In the genomic region with DNA sequence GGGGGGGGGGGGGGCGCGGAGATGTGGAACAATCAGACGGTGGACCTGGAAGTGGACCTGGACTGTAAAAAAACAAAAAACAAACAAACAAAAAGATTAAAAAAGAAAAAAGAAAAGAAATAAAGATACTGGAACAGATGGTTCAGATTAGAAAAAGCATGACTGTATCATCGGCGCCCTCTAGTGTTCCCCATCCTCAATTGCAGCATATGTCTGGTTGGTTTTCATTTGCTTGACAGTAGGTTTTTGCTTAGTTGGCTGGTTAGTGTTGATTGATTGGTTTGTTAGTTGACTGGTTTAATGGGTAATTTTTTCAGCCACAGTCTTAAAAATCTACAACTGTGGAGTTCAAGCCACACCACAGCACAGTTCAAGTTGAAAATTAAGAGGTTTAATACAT, we compare ENCODE assay signal across 8 mouse cellular contexts. TPM values are rescaled to one million over a fixed set of nuclear protein-coding genes. Genes with fewer than 3 reads are reported as not detected.
DNase-seq lines count a peak whose midpoint lies in the region; ATAC-seq and TF ChIP-seq lines count a peak whose summit lies in the region.

No protein-coding gene starts in this region.

- no peaks in the 10 kb centered on the region for H3K4me1 ChIP-seq in kidney, adult 2 months (ENCODE audit: control insufficient read depth, insufficient read depth, low read length)
- no peaks in the 10 kb centered on the region for H3K4me1 ChIP-seq in kidney, embryonic 14.5 days (ENCODE audit: control insufficient read depth, insufficient read depth, low read length)
- H3K4me1 ChIP-seq in G1E (ENCODE audit: insufficient read depth, low read depth, low read length): no peaks in the 10 kb centered on the region
- no peaks in the 10 kb centered on the region for H3K4me1 ChIP-seq in limb, embryonic 10.5 days
- no peaks in the 10 kb centered on the region for H3K4me1 ChIP-seq in stomach, postnatal 0 days (replicated peaks; ENCODE audit: control insufficient read depth, insufficient read depth)

- H3K4me3 ChIP-seq in kidney, adult 2 months (ENCODE audit: insufficient read depth, low read depth, low read length): no peak overlapping the region
- no peak overlapping the region for H3K4me3 ChIP-seq in kidney, embryonic 14.5 days (ENCODE audit: low read length)
- no peak overlapping the region for H3K4me3 ChIP-seq in G1E (ENCODE audit: low read depth, low read length)
- H3K4me3 ChIP-seq in limb, embryonic 10.5 days: no peak overlapping the region
- no peak overlapping the region for H3K4me3 ChIP-seq in stomach, postnatal 0 days (ENCODE audit: low read depth, low read length)

- TF ChIP-seq EP300 in stomach, postnatal 0 days (optimal IDR thresholded peaks at IDR 0.05): no peak

- no peak for TF ChIP-seq POLR2A in kidney, adult 2 months (IDR thresholded peaks at IDR 0.05; ENCODE audit: low read depth, low read length)

- H3K27ac ChIP-seq in kidney, adult 2 months (ENCODE audit: insufficient read depth, low read depth, low read length): no peak overlapping the region
- H3K27ac ChIP-seq in kidney, embryonic 14.5 days (ENCODE audit: low read depth, low read length): no peak overlapping the region
- no peak overlapping the region for H3K27ac ChIP-seq in limb, embryonic 10.5 days
- no peak overlapping the region for H3K27ac ChIP-seq in stomach, postnatal 0 days (replicated peaks)

- ATAC-seq in kidney, embryonic 14.5 days (ENCODE audit: low FRiP score, low TSS enrichment): no peak
- ATAC-seq in G1E (ENCODE audit: extremely low read depth, insufficient number of reproducible peaks, low FRiP score, poor library complexity, severe bottlenecking): no peak
- no peak for ATAC-seq in stomach, postnatal 0 days (ENCODE audit: low FRiP score, low TSS enrichment)

- H3K9ac ChIP-seq in kidney, embryonic 14.5 days (ENCODE audit: low read depth, low read length): no peak overlapping the region
- no peak overlapping the region for H3K9ac ChIP-seq in stomach, postnatal 0 days (ENCODE audit: low read length)

- H3K36me3 ChIP-seq in kidney, adult 2 months (ENCODE audit: control insufficient read depth, insufficient read depth, low read length): no peaks in the 10 kb centered on the region
- H3K36me3 ChIP-seq in kidney, embryonic 14.5 days (ENCODE audit: control insufficient read depth, insufficient read depth, low read length): no peaks in the 10 kb centered on the region
- H3K36me3 ChIP-seq in G1E (replicated peaks): no peaks in the 10 kb centered on the region
- no peaks in the 10 kb centered on the region for H3K36me3 ChIP-seq in limb, embryonic 10.5 days
- H3K36me3 ChIP-seq in stomach, postnatal 0 days (ENCODE audit: control insufficient read depth, insufficient read depth, low read length): no peaks in the 10 kb centered on the region

- peak; percentile 23 for TF ChIP-seq CTCF in kidney, adult 2 months (conservative IDR thresholded peaks at IDR 0.05; ENCODE audit: insufficient read depth, insufficient read length, low read depth, low read length)
- TF ChIP-seq CTCF in G1E (IDR thresholded peaks at IDR 0.05; ENCODE audit: low read depth, low read length): peak; percentile 61; the same call in 1 of the 2 replicates
- TF ChIP-seq CTCF in stomach, postnatal 0 days (IDR thresholded peaks at IDR 0.05; ENCODE audit: low read depth): peak; percentile 78

- DNase-seq in kidney, adult 2 months: peak; percentile 39
- DNase-seq in G1E (ENCODE audit: low spot score): peak; percentile 3
- peak; percentile 2 for DNase-seq in brain, embryonic 18.5 days (ENCODE audit: low read depth, low spot score)
- DNase-seq in induced T-regulatory cell, adult 2 months (ENCODE audit: low read depth): peak; percentile 51
- peak; percentile 51 for DNase-seq in limb, embryonic 10.5 days (ENCODE audit: low spot score)
- peak; percentile 30 for DNase-seq in stomach, postnatal 0 days (ENCODE audit: low spot score)
- DNase-seq in urinary bladder, postnatal 4 days (ENCODE audit: low spot score in 2 of 2): no peak

- no peak overlapping the region for H3K4me2 ChIP-seq in kidney, embryonic 14.5 days (replicated peaks; ENCODE audit: low read depth, low read length)
- H3K4me2 ChIP-seq in stomach, postnatal 0 days (replicated peaks; ENCODE audit: low read depth): no peak overlapping the region

- H3K9me3 ChIP-seq in kidney, embryonic 14.5 days (ENCODE audit: control insufficient read depth, low read length): no peaks in the 10 kb centered on the region
- no peaks in the 10 kb centered on the region for H3K9me3 ChIP-seq in G1E (replicated peaks)
- no peaks in the 10 kb centered on the region for H3K9me3 ChIP-seq in limb, embryonic 10.5 days (replicated peaks)
- H3K9me3 ChIP-seq in stomach, postnatal 0 days (ENCODE audit: control insufficient read depth, low read length): no peaks in the 10 kb centered on the region

- WGBS in kidney, adult 2 months: 3% methylated on average over 5 of the region's 5 CpGs
- WGBS in kidney, embryonic 14.5 days: 3% methylated on average over 3 of the region's 5 CpGs
- 8% methylated on average over 5 of the region's 5 CpGs for WGBS in limb, embryonic 10.5 days
- WGBS in stomach, postnatal 0 days: 10% methylated on average over 5 of the region's 5 CpGs

- no peaks in the 10 kb centered on the region for H3K27me3 ChIP-seq in kidney, adult 2 months (replicated peaks; ENCODE audit: control insufficient read depth, insufficient read depth, low read length)
- no peaks in the 10 kb centered on the region for H3K27me3 ChIP-seq in kidney, embryonic 14.5 days (ENCODE audit: control insufficient read depth, insufficient read depth, low read length)
- no peaks in the 10 kb centered on the region for H3K27me3 ChIP-seq in G1E (ENCODE audit: insufficient read depth, low read length)
- H3K27me3 ChIP-seq in limb, embryonic 10.5 days (ENCODE audit: low read depth, poor library complexity, severe bottlenecking): no peaks in the 10 kb centered on the region
- H3K27me3 ChIP-seq in stomach, postnatal 0 days (ENCODE audit: control insufficient read depth, insufficient read depth, low read length): no peaks in the 10 kb centered on the region

RNA-seq across cellular contexts. Expression of a gene that starts 11.1 kb away (rescaled TPM):
- not detected in 2 replicates for polyA plus RNA-seq in kidney, adult 2 months (2012; rRNA removed)
- not detected in 2 replicates for polyA plus RNA-seq in kidney, embryonic 14.5 days (2014; fragmentation: Nextera tagmentation; extraction: Ambion mirVana)
- not detected in 2 replicates for total RNA-seq in G1E (2014; fragmentation: Nextera tagmentation)
- not detected in 2 replicates for total RNA-seq in G1E (2017)
- not detected in 2 replicates for polyA plus RNA-seq in G1E (2012)
- polyA plus RNA-seq in limb, embryonic 10.5 days (2016; fragmentation: Nextera tagmentation; extraction: Ambion mirVana): not detected in 2 replicates
- polyA plus RNA-seq in stomach, postnatal 0 days (2015; fragmentation: Nextera tagmentation; extraction: Ambion mirVana): not detected in 2 replicates

RNA-seq across cellular contexts. Expression of a gene that starts 47.7 kb away (rescaled TPM):
- not detected in 2 replicates for polyA plus RNA-seq in kidney, adult 2 months (2012; rRNA removed)
- polyA plus RNA-seq in kidney, embryonic 14.5 days (2014; fragmentation: Nextera tagmentation; extraction: Ambion mirVana): not detected in 2 replicates
- total RNA-seq in G1E (2014; fragmentation: Nextera tagmentation) (not detected in 2 replicates), G1E (2017) (not detected in 2 replicates)
- not detected in 2 replicates for polyA plus RNA-seq in G1E (2012)
- not detected in 2 replicates for polyA plus RNA-seq in limb, embryonic 10.5 days (2016; fragmentation: Nextera tagmentation; extraction: Ambion mirVana)
- polyA plus RNA-seq in stomach, postnatal 0 days (2015; fragmentation: Nextera tagmentation; extraction: Ambion mirVana): not detected in 2 replicates

Comparison
In these comparisons a context has a peak if more than half of its experiments do, and no peak if none do; other contexts are left out.
1. DNase-seq: peak in kidney, adult 2 months (single experiment), G1E (single experiment), brain, embryonic 18.5 days (single experiment), induced T-regulatory cell, adult 2 months (single experiment), limb, embryonic 10.5 days (single experiment) and stomach, postnatal 0 days (single experiment); none in urinary bladder, postnatal 4 days (0 of 2).
2. CTCF ChIP-seq: peak in every context shown above with its lines; median percentile 78 in stomach, postnatal 0 days; 61 in G1E; 23 in kidney, adult 2 months.